Mouse (Mus musculus) macrophage (primary cell): ENCODE measurements around the gene Mef2a. TPM values are rescaled to one million over a fixed set of nuclear protein-coding genes. Genes with fewer than 3 reads are reported as not detected.

Experiments
- H3K27ac ChIP-seq: fragments of 350-480 bp; formaldehyde crosslinking; 2 replicates; pipeline ENCODE4 v1.9.0; 2021
- H3K36me3 ChIP-seq: fragments of 350-480 bp; formaldehyde crosslinking; 2 replicates; pipeline ENCODE4 v1.9.0; 2021; ENCODE audit errors: inconsistent target
- H3K4me3 ChIP-seq: fragments of 350-480 bp; formaldehyde crosslinking; 2 replicates; pipeline ENCODE4 v1.9.0; 2021; ENCODE audit errors: inconsistent target
- H3K79me2 ChIP-seq: fragments of 350-480 bp; formaldehyde crosslinking; 2 replicates; pipeline ENCODE4 v1.9.0; 2021; ENCODE audit errors: inconsistent target
- WGBS: methylation state at CpG from one replicate; pipeline ENCODE4 v1.1.7; 2026; ENCODE audit warnings: inconsistent platforms; ENCODE audit not compliant: missing documents; 5-methylcytosine and 5-hydroxymethylcytosine counted together
- polyA plus RNA-seq: library from polyadenylated mRNA; stranded (reverse); fragments of 250-400 nt; gene quantifications from 3 replicates; pipeline ENCODE4 v1.2.4, GENCODE M21; 2018; ENCODE audit warnings: inconsistent platforms
- total RNA-seq, 78 experiments: library from RNA; depleted of rRNA; stranded (reverse); fragments of 250-400 nt; gene quantifications; 1 replicate in 9 of 78; 2 replicates in 24 of 78; 3 replicates in 43 of 78; 4 replicates in 2 of 78; pipeline ENCODE4 v1.2.4; 2018; ENCODE audit warnings: inconsistent platforms in 56 of 78

Gene Mef2a
- 100 to 1,000 TPM; 177 to 523 (median 286) TPM for total RNA-seq (2018; cell fraction: chromatin; rRNA removed)
- 10 to 100 TPM; 53.1 to 91.8 (median 72.3) TPM for total RNA-seq (2018; cell fraction: cytosol; rRNA removed)
- 100 to 1,000 TPM; 139 to 433 (median 258) TPM for total RNA-seq (2018; cell fraction: nucleus; rRNA removed)
- 55.2 to 107 TPM (median 57.0 TPM) in 3 replicates for polyA plus RNA-seq

- WGBS = under 1% methylated on average over 89 of the region's 89 CpGs
- H3K27ac ChIP-seq = peak within 1 kb of the TSS; percentile 97
- peak within 1 kb of the TSS; percentile 88 for H3K4me3 ChIP-seq
- H3K79me2 ChIP-seq = peaks cover 43% of the 10 kb centered on the region
- no peaks in the 10 kb centered on the region for H3K36me3 ChIP-seq
Observed at GRCm38 (mm10) chr7:67372729-67373583, at the start of gene Mef2a. TSS of gene Mef2a (minus strand) at chr7:67372858.

DNA sequence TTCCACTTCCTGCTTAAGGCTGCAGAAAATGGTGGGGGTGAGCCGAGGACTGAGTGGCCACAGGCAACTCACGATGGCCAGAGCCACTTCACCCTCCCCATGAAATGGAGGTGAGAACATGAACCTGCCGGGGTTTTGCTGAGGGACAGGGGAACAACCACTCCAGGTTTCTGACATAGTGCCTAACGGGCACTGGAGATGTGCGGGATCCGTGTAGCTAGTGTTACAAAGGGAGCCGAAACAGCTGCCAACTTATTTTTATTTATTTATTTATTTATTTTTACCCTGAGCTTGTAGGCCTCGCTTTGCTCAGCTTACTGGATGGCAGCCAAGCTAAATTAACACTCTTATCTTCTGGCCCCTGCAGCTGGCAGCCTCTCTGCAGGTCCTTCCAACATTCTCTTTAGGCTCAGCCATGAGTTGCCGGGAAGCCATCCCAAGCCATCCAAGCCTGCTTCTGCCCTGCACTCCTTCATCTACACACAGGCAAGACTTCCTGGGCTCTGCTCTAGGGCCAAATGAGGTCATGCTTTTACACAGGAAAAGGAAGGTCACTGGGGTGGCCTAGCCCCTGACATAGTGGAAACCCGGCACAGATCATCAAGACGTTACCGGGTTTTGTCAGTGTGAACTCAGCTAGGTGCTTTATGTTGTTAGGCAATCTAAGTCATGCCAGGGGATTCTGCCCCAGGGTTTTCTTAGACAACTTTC, 49.0 kb upstream of the Mef2a start:
- no peak overlapping the region for H3K4me3 ChIP-seq
- H3K36me3 ChIP-seq = no peaks in the 10 kb centered on the region
- H3K79me2 ChIP-seq = no peaks in the 10 kb centered on the region
- H3K27ac ChIP-seq = peak overlapping the region; percentile 47
- 52% methylated on average over 12 of the region's 12 CpGs for WGBS

GRCm38 (mm10) chr7:67421088-67421475, 48.4 kb upstream of the Mef2a start:
- H3K36me3 ChIP-seq = no peaks in the 10 kb centered on the region
- no peaks in the 10 kb centered on the region for H3K79me2 ChIP-seq
- H3K27ac ChIP-seq = peak overlapping the region; percentile 47; the same call in 1 of the 2 replicates
- H3K4me3 ChIP-seq = no peak overlapping the region
- WGBS = 56% methylated on average over 3 of the region's 3 CpGs

DNA sequence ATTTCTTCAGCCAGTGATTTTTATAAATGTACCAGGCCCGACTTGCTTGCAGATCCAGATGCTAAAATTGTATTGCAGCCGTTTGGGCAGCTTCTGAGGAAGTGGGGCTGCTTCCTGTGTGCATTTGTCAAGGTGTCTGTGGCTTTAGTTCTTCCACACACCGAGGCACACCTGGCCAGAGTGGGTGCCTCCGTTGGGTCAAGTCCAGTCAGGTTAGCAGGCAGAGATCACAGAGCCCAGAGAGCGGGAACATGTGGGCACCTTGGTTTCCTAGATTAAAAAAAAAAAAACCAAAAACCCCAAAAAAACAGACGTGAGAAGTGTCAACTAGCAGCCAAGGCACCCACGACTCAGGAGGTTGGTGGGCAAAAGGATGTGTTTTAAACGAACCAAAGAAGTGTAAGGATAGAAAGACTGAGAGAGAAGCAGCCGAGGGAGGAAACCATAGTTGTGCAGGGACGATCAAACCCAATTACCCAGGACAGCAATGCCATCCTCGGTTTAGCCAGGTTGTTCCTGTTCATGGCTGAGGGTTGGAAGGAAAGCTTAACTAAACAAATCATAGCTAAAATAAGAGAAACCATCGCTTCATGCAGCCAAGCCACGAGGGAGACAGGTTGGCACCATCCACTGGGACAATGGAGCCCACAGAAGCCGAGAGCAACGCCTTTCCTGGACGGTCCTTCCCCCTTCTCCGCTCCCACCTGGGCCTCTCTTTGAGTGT, 47.1 kb upstream of the Mef2a start:
- Histone ChIP-seq H3K79me2 (no peaks in the 10 kb centered on the region), H3K27ac (no peak overlapping the region), H3K4me3 (no peak overlapping the region), H3K36me3 (no peaks in the 10 kb centered on the region)
- WGBS = 43% methylated on average over 17 of the region's 17 CpGs

- no peak overlapping the region for H3K27ac ChIP-seq
- H3K4me3 ChIP-seq = no peak overlapping the region
- H3K36me3 ChIP-seq = no peaks in the 10 kb centered on the region
- WGBS = 94% methylated on average over 5 of the region's 5 CpGs
- no peaks in the 10 kb centered on the region for H3K79me2 ChIP-seq
Observed at GRCm38 (mm10) chr7:67418122-67418521, 45.5 kb upstream of the Mef2a start.

GRCm38 (mm10) chr7:67414766-67415165, 42.1 kb upstream of the Mef2a start:
- no peak overlapping the region for H3K27ac ChIP-seq
- 81% methylated on average over 8 of the region's 8 CpGs for WGBS
- no peak overlapping the region for H3K4me3 ChIP-seq
- H3K36me3 ChIP-seq = no peaks in the 10 kb centered on the region
- no peaks in the 10 kb centered on the region for H3K79me2 ChIP-seq

DNA sequence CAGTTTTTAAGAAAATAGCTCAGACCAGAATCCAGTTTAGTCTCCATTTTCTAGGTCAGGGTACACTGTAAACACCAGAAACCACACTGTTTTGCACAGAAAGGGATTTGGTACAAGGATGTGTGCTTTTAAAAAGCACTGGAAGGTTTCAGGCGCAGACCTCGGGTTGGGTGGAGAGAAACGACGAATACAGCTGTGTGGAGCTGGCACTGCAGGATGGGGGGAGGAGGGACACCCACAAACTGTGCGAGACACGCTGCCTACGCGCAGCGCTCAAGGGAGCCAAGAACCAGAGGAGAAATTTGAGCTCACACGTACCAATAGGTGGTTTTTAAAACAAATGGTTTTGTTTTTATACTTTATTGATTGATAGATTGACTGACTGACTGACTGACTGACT, 40.0 kb upstream of the Mef2a start:
- 77% methylated on average over 10 of the region's 10 CpGs for WGBS
- no peaks in the 10 kb centered on the region for H3K36me3 ChIP-seq
- no peaks in the 10 kb centered on the region for H3K79me2 ChIP-seq
- no peak overlapping the region for H3K4me3 ChIP-seq
- no peak overlapping the region for H3K27ac ChIP-seq

- Histone ChIP-seq H3K79me2 (no peaks in the 10 kb centered on the region), H3K27ac (no peak overlapping the region), H3K4me3 (no peak overlapping the region), H3K36me3 (no peaks in the 10 kb centered on the region)
- 78% methylated on average over 2 of the region's 2 CpGs for WGBS
Observed at GRCm38 (mm10) chr7:67407019-67407418, 34.4 kb upstream of the Mef2a start.

GRCm38 (mm10) chr7:67404176-67404575, 31.5 kb upstream of the Mef2a start:
- Histone ChIP-seq H3K36me3 (no peaks in the 10 kb centered on the region), H3K27ac (no peak overlapping the region), H3K79me2 (no peaks in the 10 kb centered on the region), H3K4me3 (no peak overlapping the region)
- 92% methylated on average over 2 of the region's 2 CpGs for whole genome bisulfite sequencing

GRCm38 (mm10) chr7:67402353-67402752, 29.7 kb upstream of the Mef2a start:
- Histone ChIP-seq H3K27ac (no peak overlapping the region), H3K4me3 (no peak overlapping the region), H3K79me2 (no peaks in the 10 kb centered on the region), H3K36me3 (no peaks in the 10 kb centered on the region)
- 92% methylated on average over 7 of the region's 7 CpGs for WGBS

GRCm38 (mm10) chr7:67401379-67401778, 28.7 kb upstream of the Mef2a start:
- no peak overlapping the region for H3K27ac ChIP-seq
- WGBS = 95% methylated on average over 5 of the region's 5 CpGs
- no peak overlapping the region for H3K4me3 ChIP-seq
- H3K36me3 ChIP-seq = no peaks in the 10 kb centered on the region
- H3K79me2 ChIP-seq = no peaks in the 10 kb centered on the region

DNA sequence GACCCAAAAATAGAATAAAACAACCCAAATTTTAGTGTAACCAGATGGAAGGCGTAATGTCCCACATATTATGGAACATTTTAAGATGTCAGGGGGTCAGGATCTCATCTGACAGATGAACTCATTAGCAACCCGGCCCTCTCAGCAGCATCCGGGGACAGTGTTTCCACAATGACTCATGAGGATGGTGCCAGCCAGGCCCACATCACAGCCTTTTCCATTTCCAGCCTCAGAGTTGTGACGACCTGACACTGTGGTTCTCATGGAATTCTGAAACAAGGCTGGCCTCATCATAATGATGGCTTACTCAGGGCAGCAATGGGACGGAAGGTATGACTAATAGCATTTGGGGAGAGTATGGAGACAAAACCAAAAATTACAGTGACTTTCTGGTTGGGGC, 18.1 kb upstream of the Mef2a start:
- Histone ChIP-seq H3K4me3 (no peak overlapping the region), H3K27ac (no peak overlapping the region), H3K36me3 (no peaks in the 10 kb centered on the region), H3K79me2 (no peaks in the 10 kb centered on the region)
- WGBS = 87% methylated on average over 5 of the region's 5 CpGs

- H3K4me3 ChIP-seq = no peak overlapping the region
- no peak overlapping the region for H3K27ac ChIP-seq
- no peaks in the 10 kb centered on the region for H3K36me3 ChIP-seq
- 87% methylated on average over 7 of the region's 7 CpGs for WGBS
- H3K79me2 ChIP-seq = no peaks in the 10 kb centered on the region
Observed at GRCm38 (mm10) chr7:67390095-67390494, 17.4 kb upstream of the Mef2a start.
